Mouse (Mus musculus) MEL (cell line): ENCODE results near the gene Schip1.

Experiments used
- CTCF ChIP-seq, 3 experiments: IDR thresholded peaks in 2 of 3; conservative IDR thresholded peaks in 1 of 3; 2 replicates each; pipeline ENCODE4 v1.5.1; 2011 to 2012; ENCODE audit warnings: low read length in 3 of 3, low read depth in 2 of 3, mild to moderate bottlenecking in 2 of 3, improper control_type of control experiment in 1 of 3, inconsistent platforms in 1 of 3, mixed read lengths in 1 of 3, moderate library complexity in 1 of 3; ENCODE audit not compliant: control insufficient read depth in 1 of 3, insufficient read depth in 1 of 3, poor library complexity in 1 of 3, severe bottlenecking in 1 of 3
- ELF1 ChIP-seq: IDR thresholded peaks from 2 replicates; pipeline ENCODE4 v1.6.1; 2014; ENCODE audit warnings: low read depth, mild to moderate bottlenecking, inconsistent platforms, low read length, improper control_type of control experiment, moderate library complexity
- EP300 ChIP-seq, 2 experiments: IDR thresholded peaks; 2 replicates each; pipeline ENCODE4 v1.6.1; 2011; ENCODE audit warnings: improper control_type of control experiment in 2 of 2, low read length in 2 of 2, low read depth in 1 of 2, mild to moderate bottlenecking in 1 of 2
- GATA1 ChIP-seq: IDR thresholded peaks from 2 replicates; pipeline ENCODE4 v1.6.1; 2011; ENCODE audit warnings: low read depth, low read length, improper control_type of control experiment
- MAX ChIP-seq: IDR thresholded peaks from 2 replicates; pipeline ENCODE4 v1.6.1; 2011; ENCODE audit warnings: low read length, improper control_type of control experiment
- NRF1 ChIP-seq: IDR thresholded peaks from 2 replicates; pipeline ENCODE4 v1.6.1; 2014; ENCODE audit warnings: low read depth, mild to moderate bottlenecking, inconsistent platforms, low read length, improper control_type of control experiment, moderate library complexity; ENCODE audit not compliant: poor library complexity, insufficient read depth, severe bottlenecking
- POLR2A ChIP-seq, 2 experiments: IDR thresholded peaks; 2 replicates each; pipeline ENCODE4 v1.6.1; 2011 to 2012; ENCODE audit warnings: low read length in 2 of 2, mild to moderate bottlenecking in 2 of 2, control low read depth in 1 of 2, improper control_type of control experiment in 1 of 2, low read depth in 1 of 2, moderate library complexity in 1 of 2; ENCODE audit not compliant: control insufficient read depth in 1 of 2, insufficient read depth in 1 of 2, poor library complexity in 1 of 2
- RAD21 ChIP-seq: IDR thresholded peaks from 2 replicates; pipeline ENCODE4 v1.6.1; 2011; ENCODE audit warnings: mild to moderate bottlenecking, low read depth, low read length, improper control_type of control experiment
- SIN3A ChIP-seq: IDR thresholded peaks from 2 replicates; pipeline ENCODE4 v1.6.1; 2012; ENCODE audit warnings: low read length, improper control_type of control experiment, inconsistent platforms
- SMC3 ChIP-seq: IDR thresholded peaks from 2 replicates; pipeline ENCODE4 v1.6.1; 2011; ENCODE audit warnings: low read depth, low read length, improper control_type of control experiment
- TAL1 ChIP-seq: IDR thresholded peaks from 2 replicates; pipeline ENCODE4 v1.6.1; 2012; ENCODE audit warnings: mild to moderate bottlenecking, inconsistent platforms, low read length, moderate library complexity, mixed read lengths
- USF1 ChIP-seq: IDR thresholded peaks from 2 replicates; pipeline ENCODE4 v1.6.1; 2014; ENCODE audit warnings: low read depth, mild to moderate bottlenecking, inconsistent platforms, low read length, improper control_type of control experiment, moderate library complexity
- ZC3H11A ChIP-seq: IDR thresholded peaks from 2 replicates; pipeline ENCODE4 v1.6.1; 2012; ENCODE audit warnings: low read depth, mild to moderate bottlenecking, inconsistent platforms, low read length, improper control_type of control experiment

DNA sequence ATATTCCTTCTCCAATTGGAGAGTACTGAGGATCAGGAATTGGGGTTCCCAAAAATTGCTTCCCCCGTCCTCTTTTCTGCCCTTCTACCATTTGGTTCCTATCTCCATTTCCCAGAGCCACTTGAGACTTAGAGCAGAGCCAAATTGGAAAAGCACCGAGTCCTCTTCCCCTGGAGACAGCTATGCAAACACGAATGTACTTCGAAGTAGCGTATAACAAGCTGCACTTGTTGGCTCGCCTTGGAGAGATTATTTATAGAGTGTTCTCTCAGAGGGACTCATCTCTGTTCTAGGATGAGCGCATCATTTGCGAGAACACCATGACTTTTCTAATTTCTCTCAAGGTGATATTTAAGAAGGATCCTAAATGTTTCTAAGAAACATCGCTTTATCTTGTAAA lies 538.3 kb downstream of the Schip1 start:
- TF ChIP-seq CTCF (IDR thresholded peaks at IDR 0.05 in 2 of 3, conservative IDR thresholded peaks at IDR 0.05 in 1 of 3; ENCODE audit: control insufficient read depth in 1 of 3, insufficient read depth in 1 of 3, low read depth in 2 of 3, low read length in 3 of 3, poor library complexity in 1 of 3, severe bottlenecking in 1 of 3): no peak
- no peak for TF ChIP-seq ZC3H11A
- no peak for TF ChIP-seq SIN3A
- no peak for TF ChIP-seq USF1
- no peak for TF ChIP-seq POLR2A (IDR thresholded peaks at IDR 0.05; ENCODE audit: control insufficient read depth in 1 of 2, insufficient read depth in 1 of 2, low read depth in 1 of 2, low read length in 2 of 2, poor library complexity in 1 of 2)
- TF ChIP-seq MAX: no peak
- no peak for TF ChIP-seq RAD21
- TF ChIP-seq ELF1: no peak
- no peak for TF ChIP-seq GATA1
- no peak for TF ChIP-seq NRF1
- TF ChIP-seq EP300 (IDR thresholded peaks at IDR 0.05; ENCODE audit: low read depth in 1 of 2, low read length in 2 of 2): no peak
- no peak for TF ChIP-seq TAL1
- TF ChIP-seq SMC3: no peak
